Mouse (Mus musculus): ENCODE measurements around the gene Agt. TPM values are rescaled to one million over a fixed set of nuclear protein-coding genes. Genes with fewer than 3 reads are reported as not detected.

Gene Agt
- total RNA-seq, 1 experiment = not detected

DNA sequence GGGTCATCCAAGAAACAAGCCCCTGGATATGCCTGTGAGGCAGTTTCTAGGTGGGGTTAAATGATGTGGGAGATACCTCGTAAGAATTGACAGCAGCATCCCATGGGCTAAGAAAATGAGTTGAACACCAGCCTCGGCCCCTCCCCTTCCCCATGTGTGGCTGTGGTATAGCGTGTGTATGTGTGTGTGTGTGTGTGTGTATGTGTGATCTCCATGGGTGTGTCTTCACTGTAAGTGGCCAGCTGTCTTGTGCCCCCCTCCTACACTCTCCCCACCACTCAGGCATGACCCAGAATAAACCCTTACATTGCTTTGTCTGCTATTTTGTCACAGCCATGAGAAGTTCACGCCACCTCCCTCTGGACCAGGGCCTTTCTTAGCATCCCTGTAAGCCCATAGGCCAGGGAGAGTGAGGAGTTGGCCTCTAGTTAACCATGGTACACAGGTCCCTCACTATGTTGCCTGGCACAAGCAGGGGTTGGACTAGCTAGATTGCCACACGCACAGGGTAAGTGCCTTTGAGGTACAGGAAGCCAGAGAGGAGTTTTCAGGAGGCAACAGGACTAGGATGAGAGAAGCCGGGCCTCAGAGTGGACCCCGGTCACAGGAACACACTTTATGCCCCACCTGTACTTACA lies 14.3 kb downstream of the Agt start:
- no peak for DNase-seq (ENCODE audit: low read depth, low spot score)
- Histone ChIP-seq H3K9me3 (ENCODE audit: control insufficient read depth, insufficient read depth, low read depth, low read length) (no peaks in the 10 kb centered on the region), H3K4me3 (ENCODE audit: insufficient read depth in 1 of 2, low read depth in 1 of 2, low read length in 2 of 2, poor library complexity in 1 of 2, severe bottlenecking in 1 of 2) (no peak overlapping the region), H3K4me1 (ENCODE audit: control insufficient read depth in 2 of 2, insufficient read depth in 2 of 2, low read length in 2 of 2, poor library complexity in 1 of 2) (peaks cover 0 to 2% of the 10 kb centered on the region in 2 experiments; a peak in 1 of 4 replicates), H3K36me3 (ENCODE audit: control insufficient read depth, insufficient read depth, low read length, poor library complexity, severe bottlenecking) (peaks cover 18% of the 10 kb centered on the region), H3K9ac (ENCODE audit: insufficient read depth, low read depth, low read length, poor library complexity, severe bottlenecking) (no peak overlapping the region), H3K27ac (ENCODE audit: insufficient read depth, low read depth, low read length, poor library complexity, severe bottlenecking) (no peak overlapping the region; the same call in 1 of the 2 replicates)
- in situ Hi-C loops (cut with MboI; ENCODE audit: low sequenced_read_pairs in 2 of 2, unreplicated experiment in 2 of 2) = no loop called here
- no peak for TF ChIP-seq MAFK (IDR thresholded peaks at IDR 0.05; ENCODE audit: insufficient read depth, low read depth, low read length)
- no peak for TF ChIP-seq HCFC1 (IDR thresholded peaks at IDR 0.05; ENCODE audit: borderline replicate concordance, insufficient read depth, low read length)
- TF ChIP-seq ZC3H11A (IDR thresholded peaks at IDR 0.05; ENCODE audit: borderline replicate concordance, low read depth, low read length) = no peak
- TF ChIP-seq ZNF384 (IDR thresholded peaks at IDR 0.05; ENCODE audit: low read depth, low read length) = no peak
- no peak for TF ChIP-seq CHD2 (IDR thresholded peaks at IDR 0.05; ENCODE audit: low read depth, low read length)

DNA sequence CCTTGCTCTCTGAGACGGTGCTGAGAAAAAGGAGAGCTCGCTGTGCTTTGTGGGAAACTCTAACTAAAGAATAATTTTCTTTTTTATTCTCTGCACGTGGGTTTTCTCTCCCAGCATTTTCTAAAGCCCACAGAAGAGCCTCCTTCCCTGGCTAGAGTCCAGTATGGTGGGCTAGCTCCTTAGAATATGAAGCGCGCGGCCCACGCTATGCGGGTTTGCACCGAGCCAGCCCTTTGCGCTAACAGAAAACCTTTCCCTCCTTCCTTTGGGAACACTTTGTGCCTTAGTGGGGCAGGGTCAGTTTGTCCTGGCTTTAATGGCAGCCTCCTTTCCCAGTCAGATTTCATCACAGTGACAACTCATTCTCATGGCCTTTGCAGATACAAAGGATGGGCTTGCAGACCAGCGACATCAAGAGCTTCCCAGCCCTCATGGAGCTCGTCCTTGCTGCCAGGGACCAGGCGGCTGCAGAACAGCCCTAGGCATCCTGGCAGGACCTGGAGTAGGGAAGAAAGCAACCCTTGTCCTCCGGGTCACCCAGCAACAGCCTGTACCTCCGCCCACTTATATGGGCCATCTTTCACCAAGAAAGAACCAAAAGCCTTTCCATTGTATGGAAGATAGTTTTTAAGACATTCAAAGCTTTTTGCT lies 18.4 kb downstream of the Agt start:
- H3K27ac ChIP-seq (ENCODE audit: insufficient read depth, low read depth, low read length, poor library complexity, severe bottlenecking) = no peak overlapping the region
- 0 out of 4 replicates have a peak, but pooled peaks cover 0 to 2% of the 10 kb centered on the region in 2 experiments for H3K4me1 ChIP-seq (ENCODE audit: control insufficient read depth in 2 of 2, insufficient read depth in 2 of 2, low read length in 2 of 2, poor library complexity in 1 of 2)
- TF ChIP-seq HCFC1 (IDR thresholded peaks at IDR 0.05; ENCODE audit: borderline replicate concordance, insufficient read depth, low read length) = no peak
- TF ChIP-seq ZC3H11A (IDR thresholded peaks at IDR 0.05; ENCODE audit: borderline replicate concordance, low read depth, low read length) = no peak
- TF ChIP-seq CHD2 (IDR thresholded peaks at IDR 0.05; ENCODE audit: low read depth, low read length) = no peak
- TF ChIP-seq ZNF384 (IDR thresholded peaks at IDR 0.05; ENCODE audit: low read depth, low read length) = no peak
- no peak for TF ChIP-seq MAFK (IDR thresholded peaks at IDR 0.05; ENCODE audit: insufficient read depth, low read depth, low read length)
- no peak overlapping the region for H3K9ac ChIP-seq (ENCODE audit: insufficient read depth, low read depth, low read length, poor library complexity, severe bottlenecking)
- in situ Hi-C loops (cut with MboI; ENCODE audit: low sequenced_read_pairs in 2 of 2, unreplicated experiment in 2 of 2) = no loop called here
- H3K4me3 ChIP-seq (ENCODE audit: insufficient read depth in 1 of 2, low read depth in 1 of 2, low read length in 2 of 2, poor library complexity in 1 of 2, severe bottlenecking in 1 of 2) = no peak overlapping the region
- DNase-seq (ENCODE audit: low read depth, low spot score) = no peak
- H3K36me3 ChIP-seq (ENCODE audit: control insufficient read depth, insufficient read depth, low read length, poor library complexity, severe bottlenecking) = peaks cover 39% of the 10 kb centered on the region
- no peaks in the 10 kb centered on the region for H3K9me3 ChIP-seq (ENCODE audit: control insufficient read depth, insufficient read depth, low read depth, low read length)

DNA sequence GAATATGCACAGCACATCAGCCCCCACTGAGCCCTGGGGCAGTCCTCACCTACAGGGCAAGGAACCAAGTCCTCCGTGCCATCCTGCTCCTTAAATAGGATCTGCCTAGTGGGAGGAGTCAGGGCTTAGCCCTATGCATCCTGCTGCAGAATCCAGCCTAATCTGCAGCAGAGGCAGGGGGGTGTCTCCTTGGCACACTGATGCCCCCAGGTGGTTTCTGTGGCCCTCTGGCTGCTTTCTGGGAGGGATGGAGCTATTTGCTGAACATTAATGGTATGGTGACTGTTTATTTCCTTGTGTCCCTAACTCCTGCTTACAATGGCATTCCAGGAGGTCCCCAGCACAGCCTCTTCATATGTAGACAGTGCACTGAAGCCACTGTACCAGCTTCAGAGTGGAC lies 21.3 kb downstream of the Agt start:
- Histone ChIP-seq H3K9ac (ENCODE audit: insufficient read depth, low read depth, low read length, poor library complexity, severe bottlenecking) (no peak overlapping the region), H3K27ac (ENCODE audit: insufficient read depth, low read depth, low read length, poor library complexity, severe bottlenecking) (no peak overlapping the region), H3K9me3 (ENCODE audit: control insufficient read depth, insufficient read depth, low read depth, low read length) (no peaks in the 10 kb centered on the region), H3K36me3 (ENCODE audit: control insufficient read depth, insufficient read depth, low read length, poor library complexity, severe bottlenecking) (peaks cover 58% of the 10 kb centered on the region), H3K4me3 (ENCODE audit: insufficient read depth in 1 of 2, low read depth in 1 of 2, low read length in 2 of 2, poor library complexity in 1 of 2, severe bottlenecking in 1 of 2) (no peak overlapping the region), H3K4me1 (ENCODE audit: control insufficient read depth in 2 of 2, insufficient read depth in 2 of 2, low read length in 2 of 2, poor library complexity in 1 of 2) (0 out of 4 replicates have a peak, but pooled peaks cover 2% of the 10 kb centered on the region in 2 experiments)
- in situ Hi-C loops (cut with MboI; ENCODE audit: low sequenced_read_pairs in 2 of 2, unreplicated experiment in 2 of 2) = no loop called here
- no peak for DNase-seq (ENCODE audit: low read depth, low spot score)
- TF ChIP-seq ZNF384 (IDR thresholded peaks at IDR 0.05; ENCODE audit: low read depth, low read length) (no peak), HCFC1 (IDR thresholded peaks at IDR 0.05; ENCODE audit: borderline replicate concordance, insufficient read depth, low read length) (no peak), MAFK (IDR thresholded peaks at IDR 0.05; ENCODE audit: insufficient read depth, low read depth, low read length) (no peak), ZC3H11A (IDR thresholded peaks at IDR 0.05; ENCODE audit: borderline replicate concordance, low read depth, low read length) (no peak), CHD2 (IDR thresholded peaks at IDR 0.05; ENCODE audit: low read depth, low read length) (no peak)

DNA sequence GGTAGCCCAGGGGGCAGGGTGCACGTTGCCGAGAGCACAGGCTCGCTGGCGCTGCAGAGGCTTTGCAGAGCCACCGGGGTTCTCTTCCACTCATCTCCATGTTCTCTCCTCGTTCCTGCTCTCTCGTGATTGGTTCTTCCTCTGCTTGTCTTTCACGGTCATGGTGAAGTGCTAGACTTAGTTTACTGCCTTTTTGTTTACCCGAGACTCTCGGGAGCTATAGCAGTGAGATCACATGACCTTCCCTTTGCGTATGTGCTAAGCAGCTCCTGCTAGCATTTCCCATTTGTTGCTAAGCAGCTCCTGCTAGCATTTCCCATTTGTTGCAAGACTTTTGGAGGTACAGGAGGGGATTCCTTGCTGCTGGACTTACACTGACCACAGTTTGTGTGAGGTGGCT lies 22.2 kb downstream of the Agt start:
- Histone ChIP-seq H3K4me1 (ENCODE audit: control insufficient read depth in 2 of 2, insufficient read depth in 2 of 2, low read length in 2 of 2, poor library complexity in 1 of 2) (0 out of 4 replicates have a peak, but pooled peaks cover 2% of the 10 kb centered on the region in 2 experiments), H3K9ac (ENCODE audit: insufficient read depth, low read depth, low read length, poor library complexity, severe bottlenecking) (no peak overlapping the region), H3K27ac (ENCODE audit: insufficient read depth, low read depth, low read length, poor library complexity, severe bottlenecking) (no peak overlapping the region), H3K36me3 (ENCODE audit: control insufficient read depth, insufficient read depth, low read length, poor library complexity, severe bottlenecking) (peaks cover 63% of the 10 kb centered on the region), H3K4me3 (ENCODE audit: insufficient read depth in 1 of 2, low read depth in 1 of 2, low read length in 2 of 2, poor library complexity in 1 of 2, severe bottlenecking in 1 of 2) (no peak overlapping the region), H3K9me3 (ENCODE audit: control insufficient read depth, insufficient read depth, low read depth, low read length) (no peaks in the 10 kb centered on the region)
- in situ Hi-C loops (cut with MboI; ENCODE audit: low sequenced_read_pairs in 2 of 2, unreplicated experiment in 2 of 2) = no loop called here
- TF ChIP-seq HCFC1 (IDR thresholded peaks at IDR 0.05; ENCODE audit: borderline replicate concordance, insufficient read depth, low read length) (no peak), ZNF384 (IDR thresholded peaks at IDR 0.05; ENCODE audit: low read depth, low read length) (no peak), MAFK (IDR thresholded peaks at IDR 0.05; ENCODE audit: insufficient read depth, low read depth, low read length) (no peak), CHD2 (IDR thresholded peaks at IDR 0.05; ENCODE audit: low read depth, low read length) (no peak), ZC3H11A (IDR thresholded peaks at IDR 0.05; ENCODE audit: borderline replicate concordance, low read depth, low read length) (no peak)
- DNase-seq (ENCODE audit: low read depth, low spot score) = no peak
